Comparison of ENCODE assay signal across 8 mouse cellular contexts in genomic region chrX:167276953-167277352, GRCm38 (mm10). TPM values are rescaled to one million over a fixed set of nuclear protein-coding genes. Genes with fewer than 3 reads are reported as not detected.
DNase-seq lines count a peak whose midpoint lies in the region; ATAC-seq and TF ChIP-seq lines count a peak whose summit lies in the region.

No protein-coding gene starts in this region.

- peak; percentile 90 for ATAC-seq in granulocyte monocyte progenitor cell, adult 5-6 weeks (replicated peaks; ENCODE audit: poor library complexity, severe bottlenecking)
- peak; percentile 80; the same call in 1 of the 2 replicates for ATAC-seq in kidney, embryonic 16.5 days (ENCODE audit: low FRiP score, low TSS enrichment)
- no peak for ATAC-seq in limb, embryonic 15.5 days (ENCODE audit: insufficient number of reproducible peaks, low FRiP score, low TSS enrichment, low read depth)
- no peak for ATAC-seq in midbrain, postnatal 0 days (ENCODE audit: low FRiP score)

- no peak for TF ChIP-seq POLR2A in heart, adult 2 months (IDR thresholded peaks at IDR 0.05; ENCODE audit: insufficient read depth, low read depth, low read length)

- H3K4me1 ChIP-seq in heart, adult 2 months (ENCODE audit: control insufficient read depth, insufficient read depth, low read length) = no peaks in the 10 kb centered on the region
- no peaks in the 10 kb centered on the region for H3K4me1 ChIP-seq in kidney, embryonic 16.5 days (ENCODE audit: insufficient read depth, low read length)
- no peaks in the 10 kb centered on the region for H3K4me1 ChIP-seq in limb, embryonic 15.5 days
- no peaks in the 10 kb centered on the region for H3K4me1 ChIP-seq in midbrain, postnatal 0 days (ENCODE audit: insufficient read depth, low read length)

- 18% methylated on average over 9 of the region's 9 CpGs for WGBS in heart, adult 2 months
- 21% methylated on average over 9 of the region's 9 CpGs for WGBS in kidney, embryonic 16.5 days
- 22% methylated on average over 9 of the region's 9 CpGs for WGBS in limb, embryonic 15.5 days
- 17% methylated on average over 9 of the region's 9 CpGs for WGBS in midbrain, postnatal 0 days

- no peaks in the 10 kb centered on the region for H3K79me2 ChIP-seq in heart, adult 2 months (replicated peaks; ENCODE audit: control insufficient read depth, insufficient read depth, low read length)

- TF ChIP-seq EP300 in heart, adult 2 months (IDR thresholded peaks at IDR 0.05; ENCODE audit: insufficient read depth, low read depth, low read length) = no peak

- TF ChIP-seq CTCF in heart, adult 2 months (IDR thresholded peaks at IDR 0.05) = peak; percentile 78
- TF ChIP-seq CTCF in midbrain, postnatal 0 days (IDR thresholded peaks at IDR 0.05) = peak; percentile 79

- H3K27me3 ChIP-seq in heart, adult 2 months (ENCODE audit: control insufficient read depth, insufficient read depth, low read length) = no peaks in the 10 kb centered on the region
- H3K27me3 ChIP-seq in kidney, embryonic 16.5 days (ENCODE audit: insufficient read depth, low read length) = peaks cover 12% of the 10 kb centered on the region; the same call in 1 of the 2 replicates
- 0 out of 2 replicates have a peak, but pooled peaks cover 4% of the 10 kb centered on the region for H3K27me3 ChIP-seq in limb, embryonic 15.5 days
- no peaks in the 10 kb centered on the region for H3K27me3 ChIP-seq in midbrain, postnatal 0 days (ENCODE audit: insufficient read depth, low read length)

- peak overlapping the region; percentile 42 for H3K4me2 ChIP-seq in kidney, embryonic 16.5 days (replicated peaks; ENCODE audit: low read depth, low read length)
- 0 out of 2 replicates have a peak overlapping the region, but pooled peaks have one; percentile 20 for H3K4me2 ChIP-seq in limb, embryonic 15.5 days
- 0 out of 2 replicates have a peak overlapping the region, but pooled peaks have one; percentile 22 for H3K4me2 ChIP-seq in midbrain, postnatal 0 days (ENCODE audit: low read depth, low read length, poor library complexity, severe bottlenecking)

- no peaks in the 10 kb centered on the region for H3K9me3 ChIP-seq in kidney, embryonic 16.5 days (ENCODE audit: low read length)
- H3K9me3 ChIP-seq in limb, embryonic 15.5 days = no peaks in the 10 kb centered on the region
- H3K9me3 ChIP-seq in midbrain, postnatal 0 days (ENCODE audit: low read length) = no peaks in the 10 kb centered on the region

- no peaks in the 10 kb centered on the region for H3K36me3 ChIP-seq in heart, adult 2 months (ENCODE audit: control insufficient read depth, insufficient read depth, low read length)
- no peaks in the 10 kb centered on the region for H3K36me3 ChIP-seq in kidney, embryonic 16.5 days (ENCODE audit: insufficient read depth, low read length)
- no peaks in the 10 kb centered on the region for H3K36me3 ChIP-seq in limb, embryonic 15.5 days
- H3K36me3 ChIP-seq in midbrain, postnatal 0 days (ENCODE audit: insufficient read depth, low read length) = no peaks in the 10 kb centered on the region

- peak; percentile 41 to 65 for DNase-seq in heart, adult 2 months
- no peak for DNase-seq in heart, adult 11 months
- peak; percentile 84 for DNase-seq in embryo, embryonic 10 days (ENCODE audit: low spot score)
- peak; percentile 77 for DNase-seq in midbrain, postnatal 0 days (ENCODE audit: low spot score)
- peak; percentile 34 to 79 for DNase-seq in spleen, postnatal 4 days (ENCODE audit: low spot score in 2 of 2)

- intact Hi-C loops in heart, adult 2 months (cut with DNase I) = loop anchor here (5.0 to 10.0 kb wide), 2 partner anchors 80 to 218 kb away; no protein-coding TSS in a partner anchor

- H3K4me3 ChIP-seq in heart, adult 2 months = no peak overlapping the region
- H3K4me3 ChIP-seq in kidney, embryonic 16.5 days (ENCODE audit: low read length) = peak overlapping the region; percentile 27
- 0 out of 2 replicates have a peak overlapping the region, but pooled peaks have one; percentile 11 for H3K4me3 ChIP-seq in limb, embryonic 15.5 days
- H3K4me3 ChIP-seq in midbrain, postnatal 0 days (ENCODE audit: low read depth, low read length) = no peak overlapping the region

- H3K27ac ChIP-seq in heart, adult 2 months = no peak overlapping the region
- H3K27ac ChIP-seq in kidney, embryonic 16.5 days (ENCODE audit: low read length) = no peak overlapping the region
- no peak overlapping the region for H3K27ac ChIP-seq in limb, embryonic 15.5 days
- H3K27ac ChIP-seq in midbrain, postnatal 0 days (ENCODE audit: low read depth, low read length) = no peak overlapping the region

- H3K9ac ChIP-seq in heart, adult 2 months (ENCODE audit: low read depth, low read length) = no peak overlapping the region
- H3K9ac ChIP-seq in kidney, embryonic 16.5 days (replicated peaks; ENCODE audit: low read length) = no peak overlapping the region
- H3K9ac ChIP-seq in limb, embryonic 15.5 days = no peak overlapping the region
- H3K9ac ChIP-seq in midbrain, postnatal 0 days (replicated peaks; ENCODE audit: low read length, poor library complexity, severe bottlenecking) = no peak overlapping the region

RNA-seq across cellular contexts. Expression of gene Tlr8, which starts 12.8 kb away (rescaled TPM):
- 1 to 10 TPM; 1.3 to 1.9 TPM for total RNA-seq in heart, adult 2 months (2021)
- 0.59 and 1.2 TPM in 2 replicates for polyA plus RNA-seq in heart, adult 2 months (2012; rRNA removed)
- total RNA-seq in granulocyte monocyte progenitor cell, adult 5-6 weeks (2014; fragmentation: Nextera tagmentation) = 3.5 and 3.8 TPM in 2 replicates
- total RNA-seq in granulocyte monocyte progenitor cell, adult 5-6 weeks (2017) = 0.99 and 1.4 TPM in 2 replicates
- polyA plus RNA-seq in kidney, embryonic 16.5 days (2015; fragmentation: Nextera tagmentation; extraction: Ambion mirVana) = 0.06 and 0.15 TPM in 2 replicates
- 0.52 and 1.0 TPM in 2 replicates for polyA plus RNA-seq in limb, embryonic 15.5 days (2015; fragmentation: Nextera tagmentation; extraction: Ambion mirVana)
- 0.11 TPM in 1 of 2 replicates, not detected in the other for total RNA-seq in midbrain, postnatal 0 days (2014; rRNA removed)
- polyA plus RNA-seq in midbrain, postnatal 0 days (2015; fragmentation: Nextera tagmentation; extraction: Ambion mirVana) = 0.05 TPM in 1 of 2 replicates, not detected in the other

RNA-seq across cellular contexts. Expression of gene Tlr7, which starts 53.4 kb away (rescaled TPM):
- total RNA-seq in heart, adult 2 months (2021) = 1 to 10 TPM; 1.7 to 2.5 TPM
- polyA plus RNA-seq in heart, adult 2 months (2012; rRNA removed) = 0.57 and 0.91 TPM in 2 replicates
- total RNA-seq in granulocyte monocyte progenitor cell, adult 5-6 weeks (2014; fragmentation: Nextera tagmentation) = 0.77 and 2.1 TPM in 2 replicates
- total RNA-seq in granulocyte monocyte progenitor cell, adult 5-6 weeks (2017) = 0.78 and 1.3 TPM in 2 replicates
- 0.37 and 0.65 TPM in 2 replicates for polyA plus RNA-seq in kidney, embryonic 16.5 days (2015; fragmentation: Nextera tagmentation; extraction: Ambion mirVana)
- polyA plus RNA-seq in limb, embryonic 15.5 days (2015; fragmentation: Nextera tagmentation; extraction: Ambion mirVana) = 0.91 and 0.98 TPM in 2 replicates
- total RNA-seq in midbrain, postnatal 0 days (2014; rRNA removed) = 1.3 TPM in 2 replicates
- polyA plus RNA-seq in midbrain, postnatal 0 days (2015; fragmentation: Nextera tagmentation; extraction: Ambion mirVana) = 0.92 and 1.0 TPM in 2 replicates

Comparison
In these comparisons a context has a peak if more than half of its experiments do, and no peak if none do; other contexts are left out.
1. H3K4me3 ChIP-seq: peak in kidney, embryonic 16.5 days (single experiment) and limb, embryonic 15.5 days (single experiment); none in heart, adult 2 months (single experiment) and midbrain, postnatal 0 days (single experiment).
2. ATAC-seq: peak in granulocyte monocyte progenitor cell, adult 5-6 weeks (single experiment) and kidney, embryonic 16.5 days (single experiment); none in limb, embryonic 15.5 days (single experiment) and midbrain, postnatal 0 days (single experiment).
3. Peak in every context shown above with its lines, with median percentiles within 50 percentile points of each other: H3K4me2 ChIP-seq.